Mouse (Mus musculus) urinary bladder, postnatal 10 days (tissue): ENCODE results near the gene Dnah8.
"Not testable (repeated sequence)": the region's sequence is repeated elsewhere in the genome, so short reads cannot be mapped to it uniquely, and the experiment has no call there.

Experiments
- DNase-seq: peaks from one replicate; pipeline ENCODE4 v3.0.0; 2022; ENCODE audit warnings: low spot score

Gene Dnah8

GRCm38 (mm10) chr17:30624132-30624531 lies at the start of gene Dnah8:
Gene Dnah8, plus strand, starts transcription at chr17:30624354.
- not testable (repeated sequence) for DNase-seq

- no peak for DNase-seq
Observed at GRCm38 (mm10) chr17:30574783-30575075, 49.4 kb upstream of the Dnah8 start.

GRCm38 (mm10) chr17:30575121-30575904 lies 48.8 kb upstream of the Dnah8 start:
- DNase-seq = no peak

- DNase-seq = peak; percentile 81
Observed at GRCm38 (mm10) chr17:30575941-30576773, 48.0 kb upstream of the Dnah8 start, which contains the start of gene Btbd9. Gene Btbd9, minus strand, starts transcription at chr17:30576488.

- DNase-seq = no peak
Observed at GRCm38 (mm10) chr17:30576946-30577345, 47.2 kb upstream of the Dnah8 start.

- DNase-seq = no peak
Observed at GRCm38 (mm10) chr17:30580781-30581180, 43.4 kb upstream of the Dnah8 start.

DNA sequence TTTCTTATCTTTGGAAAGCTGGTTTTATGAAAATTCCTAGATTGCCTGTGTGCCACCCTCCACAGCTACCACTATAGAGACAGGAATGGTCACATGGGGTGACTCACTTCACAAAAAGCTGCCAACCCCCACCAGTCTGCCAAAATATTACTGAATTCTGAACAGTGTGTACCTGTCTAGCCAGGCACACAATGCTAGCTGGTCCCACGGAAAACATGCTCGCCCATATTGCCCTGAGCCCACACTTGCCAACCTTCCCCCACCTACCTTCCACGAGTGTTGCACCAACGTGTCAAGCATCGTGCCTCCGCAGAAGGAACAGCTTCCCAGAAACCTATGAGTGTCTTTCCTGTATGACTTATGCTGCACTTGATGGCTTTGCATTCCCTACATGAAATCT lies 43.0 kb upstream of the Dnah8 start:
- DNase-seq = no peak

DNA sequence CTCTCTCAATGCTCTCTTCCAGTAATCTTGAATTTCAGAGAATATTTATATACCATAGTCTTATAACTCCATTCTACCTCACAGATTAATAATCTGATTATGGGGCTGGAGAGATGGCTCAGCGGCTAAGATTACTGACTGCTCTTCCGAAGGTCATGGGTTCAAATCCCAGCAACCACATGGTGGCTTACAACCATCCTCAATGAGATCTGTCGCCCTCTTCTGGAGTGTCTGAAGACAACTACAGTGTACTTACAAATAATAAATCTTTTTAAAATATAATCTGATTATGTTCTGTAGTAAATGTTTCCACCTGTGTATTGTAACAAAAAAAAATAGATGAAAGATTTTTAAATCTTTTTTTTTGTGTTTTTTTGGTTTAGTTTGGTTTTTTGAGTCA lies 41.8 kb upstream of the Dnah8 start:
- DNase-seq = no peak

GRCm38 (mm10) chr17:30583258-30584001 lies 40.7 kb upstream of the Dnah8 start:
- no peak for DNase-seq

- no peak for DNase-seq
Observed at GRCm38 (mm10) chr17:30590417-30591198, 33.5 kb upstream of the Dnah8 start.

DNA sequence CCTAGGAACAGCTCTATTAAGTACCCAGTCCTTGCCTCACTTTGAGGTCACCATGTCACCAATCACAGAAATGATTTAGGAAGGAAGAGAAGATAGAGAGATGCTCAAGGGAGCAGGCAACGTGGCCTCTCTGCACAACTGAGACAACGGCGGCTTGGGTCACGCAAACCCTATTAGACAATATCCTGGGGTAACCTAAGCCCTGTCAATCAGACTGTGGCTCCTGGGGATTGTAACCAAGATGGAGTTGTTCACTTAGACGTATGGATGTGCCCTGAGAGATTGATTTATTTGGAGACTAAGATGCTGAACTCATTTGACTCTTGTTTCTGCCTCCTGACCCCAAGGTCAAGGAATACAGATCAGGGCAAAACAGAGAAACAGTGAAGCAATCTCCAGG lies 29.7 kb upstream of the Dnah8 start:
- DNase-seq = no peak

DNA sequence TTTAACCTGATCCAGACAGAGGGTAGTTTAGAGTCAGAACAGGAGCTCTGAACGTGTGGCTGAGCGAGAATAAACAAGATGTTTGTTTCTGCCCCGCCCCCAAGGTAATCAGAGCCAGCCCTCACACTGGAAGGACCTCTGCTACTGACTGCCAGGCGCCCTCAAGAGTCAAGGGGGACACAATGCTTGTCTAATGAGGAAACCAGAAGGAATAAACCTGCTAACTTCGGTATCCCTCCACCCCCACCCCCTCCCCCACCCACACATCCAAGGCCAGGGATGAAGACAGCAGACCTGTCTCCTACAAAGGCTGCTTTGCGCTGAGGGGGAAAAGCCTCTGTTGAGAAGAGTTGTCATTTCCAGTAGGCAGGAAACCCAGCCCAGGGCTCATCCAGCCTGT lies 29.3 kb upstream of the Dnah8 start:
- DNase-seq = no peak

DNA sequence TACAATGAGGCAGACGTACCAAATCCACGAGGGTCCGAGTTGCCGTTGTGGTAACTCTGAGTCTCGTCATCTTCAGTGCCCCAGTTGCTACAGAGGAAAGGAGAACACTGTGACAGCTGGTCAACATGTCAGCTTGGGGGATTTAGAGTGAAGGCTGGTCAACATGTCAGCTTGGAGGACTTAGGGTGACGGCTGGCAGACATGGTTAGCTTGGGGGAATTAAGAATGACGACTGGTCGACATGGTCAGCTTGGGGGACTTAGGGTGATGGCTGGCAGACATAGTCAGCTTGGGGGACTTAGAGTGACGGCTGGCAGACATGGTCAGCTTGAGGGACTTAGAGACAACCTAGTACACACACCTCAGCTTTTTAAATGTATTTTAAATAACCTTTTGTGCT lies 26.4 kb upstream of the Dnah8 start:
- no peak for DNase-seq

- DNase-seq = no peak
Observed at GRCm38 (mm10) chr17:30598300-30598699, 25.9 kb upstream of the Dnah8 start.

DNA sequence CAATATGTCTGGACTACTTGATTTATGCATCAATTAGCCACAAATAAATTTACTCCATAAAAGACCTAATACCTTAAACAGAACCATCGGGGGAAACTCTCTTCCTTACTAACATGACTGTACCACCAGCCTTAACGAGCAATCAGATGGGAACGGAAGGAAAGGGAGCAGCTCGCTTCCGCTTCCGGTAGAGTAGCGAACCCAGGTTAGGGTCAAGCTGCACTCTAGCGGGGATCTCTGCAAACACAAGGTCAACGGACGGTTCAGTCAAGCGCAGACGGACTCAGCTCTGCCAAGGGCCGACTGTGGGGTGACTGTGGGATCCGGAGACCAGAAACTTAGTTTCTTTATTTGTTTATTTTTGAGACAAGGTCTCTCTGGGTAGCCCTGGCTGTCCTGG lies 22.0 kb upstream of the Dnah8 start:
- no peak for DNase-seq

DNA sequence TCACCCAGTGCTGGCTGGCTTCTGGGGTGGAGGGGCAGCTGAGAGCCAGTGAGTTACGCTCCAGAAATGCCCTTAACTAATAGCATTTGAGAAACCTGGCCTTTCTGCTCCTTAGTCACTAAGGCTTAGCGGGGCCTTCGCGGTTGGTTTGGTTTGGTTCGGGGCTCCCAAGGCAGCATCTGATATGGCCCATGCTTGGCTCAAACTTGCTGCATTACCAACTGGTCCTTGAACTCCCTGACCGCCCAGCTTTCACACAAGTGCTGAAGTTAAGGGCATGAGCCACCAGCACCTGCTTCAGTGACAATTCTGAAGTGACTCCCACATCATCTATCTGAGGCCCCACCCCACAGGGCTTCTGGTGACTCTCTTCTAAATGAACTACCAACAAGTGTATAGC lies 19.9 kb upstream of the Dnah8 start:
- peak; percentile 8 for DNase-seq

- peak; percentile 2 for DNase-seq
Observed at GRCm38 (mm10) chr17:30605001-30605400, 19.2 kb upstream of the Dnah8 start.

GRCm38 (mm10) chr17:30606206-30606605 lies 17.9 kb upstream of the Dnah8 start:
- DNase-seq = peak; percentile 5

- peak; percentile 3 for DNase-seq
Observed at GRCm38 (mm10) chr17:30606634-30607081, 17.5 kb upstream of the Dnah8 start.

DNA sequence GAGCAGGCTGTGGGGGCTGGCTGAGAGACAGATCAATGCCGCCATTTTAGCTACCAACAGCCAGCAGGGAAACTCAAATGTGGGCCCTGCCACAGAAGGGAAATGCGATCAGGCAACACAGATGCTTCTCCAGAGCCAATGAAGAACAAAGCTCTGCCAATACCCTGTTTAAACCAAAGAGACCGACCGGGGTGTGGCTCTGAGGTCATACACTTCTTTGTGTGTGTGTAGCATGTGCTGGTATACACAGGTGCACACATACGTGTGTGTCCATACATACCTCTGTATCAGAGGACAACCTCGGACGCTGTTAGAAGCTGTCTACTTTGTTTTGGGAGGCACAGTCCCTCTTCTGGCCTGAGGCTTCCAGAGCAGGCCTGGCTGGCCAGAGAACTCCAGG lies 16.8 kb upstream of the Dnah8 start:
- peak; percentile 7 for DNase-seq

GRCm38 (mm10) chr17:30607909-30608495 lies 16.2 kb upstream of the Dnah8 start:
- DNase-seq = peak; percentile 5
